Mouse (Mus musculus) kidney, adult 2 months (tissue): ENCODE measurements at regions not wholly inside any gene's neighbourhood (a gene's known extent, or its start where the extent isn't known, plus 50 kb on each side); places are given as distances from the start of the nearest gene placed in this dataset.

ENCODE experiments used
- CTCF ChIP-seq: fragments of 200-500 bp; conservative IDR thresholded peaks from 2 replicates; pipeline ENCODE4 v1.5.1; 2011; ENCODE audit warnings: low read depth, mild to moderate bottlenecking, control low read depth, low read length, moderate library complexity, mixed read lengths; ENCODE audit not compliant: insufficient read depth, insufficient read length
- POLR2A ChIP-seq: fragments of 200-500 bp; IDR thresholded peaks from one replicate; pipeline ENCODE4 v1.6.1; 2011; ENCODE audit warnings: low read depth, low read length, control low read depth

- no peak for TF ChIP-seq CTCF
- no peak for TF ChIP-seq POLR2A
These were observed 300.3 kb downstream of the Fam49a start for GRCm38 (mm10) chr12:12562267-12562666.
